Mouse (Mus musculus): ENCODE results near the gene Tbx20. TPM values are rescaled to one million over a fixed set of nuclear protein-coding genes. Genes with fewer than 3 reads are reported as not detected.
A peak's percentile ranks its signal among the peaks of the same experiment; 100 is the strongest.

Gene Tbx20
- total RNA-seq, 2 experiments from 2014 or later = 15.2 to 20.0 TPM

DNA sequence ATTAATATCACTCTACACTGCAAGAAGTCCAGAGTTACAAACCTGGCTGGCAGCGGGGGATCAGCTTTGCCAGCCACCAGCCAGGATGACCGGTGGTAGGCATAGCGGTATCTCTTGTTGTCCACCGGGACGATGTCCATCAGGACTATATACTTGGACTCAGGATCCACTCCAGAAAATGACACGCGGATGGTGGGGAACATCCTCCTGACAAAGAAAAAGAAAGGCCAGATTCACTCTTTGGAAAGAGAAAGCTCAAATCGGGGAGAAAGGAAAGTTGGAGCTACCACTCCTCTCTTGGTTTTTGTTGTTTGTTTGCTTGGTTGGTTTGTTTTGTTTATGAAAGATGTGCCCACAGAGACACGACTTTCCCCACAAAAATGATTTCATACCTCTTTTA lies 4.5 kb downstream of the Tbx20 start:
- no peak for DNase-seq

DNA sequence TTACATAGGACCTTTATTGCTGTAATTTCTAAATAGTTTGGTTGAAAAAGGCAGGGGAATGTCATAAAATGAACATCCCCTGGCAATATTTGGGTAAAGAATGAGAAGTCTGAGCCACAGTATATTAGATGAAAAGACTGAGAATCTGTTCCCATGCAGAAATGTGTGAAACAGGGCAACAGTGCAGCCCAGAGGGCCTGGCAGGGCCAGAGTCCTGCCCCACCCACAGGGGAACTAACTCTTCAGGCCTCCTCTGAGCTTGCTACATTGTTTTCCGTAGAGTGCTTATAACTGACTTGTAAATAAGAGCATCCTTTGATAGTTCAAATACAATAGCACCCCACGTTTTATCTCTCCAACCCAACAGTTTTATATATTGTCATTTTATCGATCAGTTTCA lies 7.0 kb downstream of the Tbx20 start:
- DNase-seq = no peak

DNA sequence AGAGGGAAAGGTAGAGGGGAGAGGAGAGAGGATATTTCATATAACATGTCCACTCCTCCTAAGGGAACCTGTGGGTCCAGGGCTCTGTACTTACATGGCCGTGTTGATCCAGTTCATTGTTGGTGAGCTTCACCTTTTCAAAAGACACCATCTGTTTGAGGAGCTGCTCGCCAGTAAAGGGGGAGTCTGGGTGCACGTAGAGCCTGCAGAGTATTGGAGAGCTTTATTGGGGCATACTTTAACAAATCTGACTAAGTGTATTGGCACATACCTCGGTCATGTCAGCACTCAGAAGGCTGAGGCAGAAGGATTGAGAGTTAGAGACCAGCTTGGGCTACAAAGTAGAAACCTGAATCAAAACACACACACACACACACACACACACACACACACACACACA lies 8.5 kb downstream of the Tbx20 start:
- no peak for DNase-seq

DNA sequence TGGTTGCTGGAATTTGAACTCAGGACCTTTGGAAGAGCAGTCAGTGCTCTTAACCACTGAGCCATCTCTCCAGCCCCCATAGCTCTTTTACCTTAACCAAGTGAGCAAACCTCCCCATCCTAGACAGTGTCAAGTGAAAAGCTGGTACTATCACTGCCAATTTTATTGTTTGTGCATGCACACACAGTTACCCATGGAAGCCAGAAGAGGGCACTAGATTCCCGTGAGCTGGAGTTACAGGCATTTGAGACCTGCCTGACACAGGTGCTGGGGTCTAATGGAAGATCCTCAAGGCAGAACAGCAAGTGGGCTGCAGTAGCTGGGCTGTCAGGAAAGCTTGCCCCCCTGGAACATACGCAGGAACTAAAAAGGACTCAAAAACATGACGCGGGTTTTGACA lies 13.6 kb downstream of the Tbx20 start:
- DNase-seq = no peak

DNA sequence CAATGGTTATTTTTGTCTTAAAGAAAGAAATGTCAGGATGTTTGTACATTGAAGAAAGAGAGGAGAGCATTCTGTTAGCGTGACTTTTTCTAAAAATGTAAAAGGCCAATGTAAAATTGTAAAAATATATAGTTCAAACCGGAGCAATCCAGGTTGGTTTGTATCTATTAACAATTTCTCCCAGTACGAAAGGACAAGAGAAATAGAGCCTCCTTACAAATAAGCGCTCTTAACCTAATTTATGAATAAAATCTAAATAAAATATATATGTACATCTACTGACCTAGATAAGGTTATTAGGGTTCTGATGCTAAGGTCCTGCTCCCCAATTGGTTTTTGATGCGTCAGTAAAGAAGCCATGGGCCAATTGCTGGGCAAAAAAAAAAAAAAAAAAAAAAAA lies 29.1 kb downstream of the Tbx20 start:
- DNase-seq = no peak

DNA sequence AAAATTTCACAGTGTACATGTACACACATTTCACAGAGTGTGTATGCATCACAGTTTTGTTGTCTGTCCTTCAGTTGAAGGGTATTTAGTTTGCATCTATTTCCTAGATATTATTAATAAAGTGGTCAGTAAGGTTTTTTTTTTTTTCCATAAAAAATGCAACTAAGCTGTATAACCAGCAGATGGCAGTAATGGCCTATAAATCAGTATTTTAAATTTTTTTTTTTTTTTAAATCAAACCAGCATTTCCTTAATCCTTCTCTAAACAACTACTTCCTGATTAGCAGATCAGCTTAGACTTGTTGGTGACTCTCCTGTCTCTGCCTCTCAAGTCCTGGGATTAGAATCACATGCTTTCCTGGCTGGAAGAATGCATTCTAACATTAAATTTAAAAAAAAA lies 72.9 kb downstream of the Tbx20 start:
- DNase-seq = no peak

DNA sequence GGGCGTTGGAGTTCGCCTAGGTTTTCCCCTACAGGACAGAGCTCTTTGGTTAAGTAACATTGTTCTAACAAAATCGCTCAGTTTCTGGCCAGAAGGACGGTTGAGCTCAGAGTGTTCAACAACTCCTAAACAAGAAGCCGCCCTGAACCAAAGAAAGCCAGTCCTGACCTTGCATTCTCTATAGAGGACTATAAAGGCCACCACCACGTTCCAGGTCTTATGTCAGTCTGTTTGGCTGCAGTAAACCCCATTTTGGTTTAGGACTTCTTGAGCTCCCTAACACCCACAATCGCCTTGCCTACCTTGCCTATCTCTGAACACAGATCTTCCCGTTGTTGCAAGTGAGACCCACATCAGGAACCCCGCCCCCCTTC lies 77.7 kb downstream of the Tbx20 start:
- no peak for DNase-seq

DNA sequence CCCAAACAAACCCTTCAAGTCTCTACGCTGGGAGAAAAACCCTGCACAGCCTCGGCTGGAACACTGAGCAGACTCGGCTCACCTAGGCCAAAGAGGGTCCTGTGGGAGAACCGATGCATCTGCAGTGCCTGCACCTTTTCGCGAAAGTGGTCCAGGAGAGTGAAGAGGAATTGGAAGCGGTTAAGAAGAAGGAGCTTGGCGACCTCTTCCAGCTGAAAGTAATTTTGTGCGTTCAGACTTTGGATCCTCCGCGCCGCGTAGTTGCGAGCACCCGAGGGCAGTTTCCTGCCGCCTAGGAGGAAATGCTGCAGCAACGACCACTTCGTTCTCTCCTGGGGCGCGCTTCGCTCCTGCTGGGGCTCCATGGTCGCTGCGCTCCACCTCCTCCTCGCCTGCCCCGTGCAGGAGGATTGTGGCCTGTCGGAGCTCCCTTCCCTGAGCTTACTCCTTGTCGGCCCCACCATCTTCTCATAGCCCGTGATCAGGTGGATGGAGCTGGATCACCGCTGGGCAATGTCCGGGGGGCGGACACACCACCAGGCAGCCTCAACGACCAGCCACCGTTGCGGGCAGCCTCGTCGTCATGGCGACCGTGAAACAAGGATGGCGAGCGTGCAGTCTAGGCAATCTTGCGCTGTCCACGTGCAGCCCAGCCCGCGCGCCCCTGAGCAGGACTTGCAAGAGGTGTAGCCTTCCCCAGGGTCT lies 78.3 kb downstream of the Tbx20 start, which contains the start of gene Dpy19l2:
Dpy19l2 (minus strand) TSS at position 594 of the 705 bp plus-strand sequence.
- DNase-seq = peak in 1 of 2 experiments; percentile 1

Other genes with a start within 250 kb of the Tbx20 start
- gene Cypt4, start 149.1 kb downstream of the Tbx20 start, total RNA-seq (2021) = not detected
- under 1 TPM in 1 of 2 experiments, not detected in 1; 0.13 TPM for gene Dpy19l2, start 78.0 kb downstream of the Tbx20 start, total RNA-seq (2021)

Data from adrenal gland, postnatal 36 days (tissue).